Mouse (Mus musculus): Measurements from ENCODE around the gene Dnajc3. TPM values are rescaled to one million over a fixed set of nuclear protein-coding genes. Genes with fewer than 3 reads are reported as not detected.

Gene Dnajc3
- total RNA-seq, 2 experiments from 2014 or later = 58.0 to 128 TPM

GRCm38 (mm10) chr14:118929779-118930178, 8.0 kb upstream of the Dnajc3 start:
- peak; percentile 65 for ATAC-seq (replicated peaks; ENCODE audit: poor library complexity, severe bottlenecking)

- no peak for ATAC-seq (replicated peaks; ENCODE audit: poor library complexity, severe bottlenecking)
Observed at GRCm38 (mm10) chr14:118930777-118931176, 7.0 kb upstream of the Dnajc3 start.

GRCm38 (mm10) chr14:118931181-118931580, 6.6 kb upstream of the Dnajc3 start:
- ATAC-seq (replicated peaks; ENCODE audit: poor library complexity, severe bottlenecking) = peak; percentile 27; the same call in 1 of the 2 replicates

GRCm38 (mm10) chr14:118932956-118933355, 4.8 kb upstream of the Dnajc3 start:
- ATAC-seq (replicated peaks; ENCODE audit: poor library complexity, severe bottlenecking) = no peak

- no peak for ATAC-seq (replicated peaks; ENCODE audit: poor library complexity, severe bottlenecking)
Observed at GRCm38 (mm10) chr14:118934686-118935085, 3.1 kb upstream of the Dnajc3 start.

GRCm38 (mm10) chr14:118936236-118936635, 1.5 kb upstream of the Dnajc3 start:
- ATAC-seq (replicated peaks; ENCODE audit: poor library complexity, severe bottlenecking) = no peak

- ATAC-seq (replicated peaks; ENCODE audit: poor library complexity, severe bottlenecking) = no peak
Observed at GRCm38 (mm10) chr14:118936952-118937351, 824 bp upstream of the Dnajc3 start.

GRCm38 (mm10) chr14:118938551-118938950, 775 bp downstream of the Dnajc3 start:
- peak; percentile 33 for ATAC-seq (replicated peaks; ENCODE audit: poor library complexity, severe bottlenecking)

GRCm38 (mm10) chr14:118940796-118941495, 3.2 kb downstream of the Dnajc3 start:
- ATAC-seq (replicated peaks; ENCODE audit: poor library complexity, severe bottlenecking) = no peak

- no peak for ATAC-seq (replicated peaks; ENCODE audit: poor library complexity, severe bottlenecking)
Observed at GRCm38 (mm10) chr14:118942076-118942475, 4.3 kb downstream of the Dnajc3 start.

- ATAC-seq (replicated peaks; ENCODE audit: poor library complexity, severe bottlenecking) = peak; percentile 62
Observed at GRCm38 (mm10) chr14:118944702-118945101, 6.9 kb downstream of the Dnajc3 start.

- ATAC-seq (replicated peaks; ENCODE audit: poor library complexity, severe bottlenecking) = no peak
Observed at GRCm38 (mm10) chr14:118948841-118949240, 11.1 kb downstream of the Dnajc3 start.

- no peak for ATAC-seq (replicated peaks; ENCODE audit: poor library complexity, severe bottlenecking)
Observed at GRCm38 (mm10) chr14:118951912-118952583, 14.3 kb downstream of the Dnajc3 start.

- no peak for ATAC-seq (replicated peaks; ENCODE audit: poor library complexity, severe bottlenecking)
Observed at GRCm38 (mm10) chr14:118958010-118958409, 20.2 kb downstream of the Dnajc3 start.

- ATAC-seq (replicated peaks; ENCODE audit: poor library complexity, severe bottlenecking) = no peak
Observed at GRCm38 (mm10) chr14:118965356-118966000, 27.7 kb downstream of the Dnajc3 start.

GRCm38 (mm10) chr14:118967646-118968045, 29.9 kb downstream of the Dnajc3 start:
- ATAC-seq (replicated peaks; ENCODE audit: poor library complexity, severe bottlenecking) = no peak

- no peak for ATAC-seq (replicated peaks; ENCODE audit: poor library complexity, severe bottlenecking)
Observed at GRCm38 (mm10) chr14:118972268-118972667, 34.5 kb downstream of the Dnajc3 start.

GRCm38 (mm10) chr14:118977136-118977816, 39.5 kb downstream of the Dnajc3 start:
- no peak for ATAC-seq (replicated peaks; ENCODE audit: poor library complexity, severe bottlenecking)

- no peak for ATAC-seq (replicated peaks; ENCODE audit: poor library complexity, severe bottlenecking)
Observed at GRCm38 (mm10) chr14:118979571-118980325, 42.0 kb downstream of the Dnajc3 start.

- ATAC-seq (replicated peaks; ENCODE audit: poor library complexity, severe bottlenecking) = no peak
Observed at GRCm38 (mm10) chr14:118980358-118980757, 42.6 kb downstream of the Dnajc3 start.

Data from granulocyte monocyte progenitor cell, adult 5-6 weeks (primary cell).